Mouse (Mus musculus) heart, embryonic 15.5 days (tissue): ENCODE measurements at regions not wholly inside any gene's neighbourhood (a gene's known extent, or its start where the extent isn't known, plus 50 kb on each side); places are given as distances from the start of the nearest gene placed in this dataset.

ENCODE experiments used
- ATAC-seq: fragments of 200-750 bp; cut with Nextera tagmentation; replicated peaks from 2 replicates; pipeline ENCODE4 v1.8.0; 2017; ENCODE audit warnings: low read depth, moderate TSS enrichment; ENCODE audit not compliant: insufficient number of reproducible peaks, insufficient read depth, low FRiP score
- H3K27ac ChIP-seq: fragments of 300-500 bp; sonication (generic); 2 replicates; pipeline ENCODE4 v1.5.1; 2015; ENCODE audit warnings: mild to moderate bottlenecking, inconsistent platforms
- H3K27me3 ChIP-seq: fragments of 300-500 bp; sonication (generic); 2 replicates; pipeline ENCODE4 v1.6.1; 2015; ENCODE audit warnings: inconsistent platforms
- H3K36me3 ChIP-seq: fragments of 300-500 bp; sonication (generic); 2 replicates; pipeline ENCODE4 v1.6.1; 2015; ENCODE audit warnings: mild to moderate bottlenecking, inconsistent platforms
- H3K4me1 ChIP-seq: fragments of 300-500 bp; sonication (generic); replicated peaks from 2 replicates; pipeline ENCODE4 v1.6.1; 2015; ENCODE audit warnings: inconsistent platforms
- H3K4me2 ChIP-seq: fragments of 300-500 bp; sonication (generic); 2 replicates; pipeline ENCODE4 v1.6.1; 2015; ENCODE audit warnings: inconsistent platforms, mild to moderate bottlenecking, moderate library complexity
- H3K4me3 ChIP-seq: fragments of 300-500 bp; sonication (generic); 2 replicates; pipeline ENCODE4 v1.5.1; 2015; ENCODE audit warnings: mild to moderate bottlenecking, inconsistent platforms
- H3K9ac ChIP-seq: fragments of 300-500 bp; sonication (generic); 2 replicates; pipeline ENCODE4 v1.6.1; 2015; ENCODE audit warnings: mild to moderate bottlenecking, inconsistent platforms
- H3K9me3 ChIP-seq: fragments of 300-500 bp; sonication (generic); replicated peaks from 2 replicates; pipeline ENCODE4 v1.6.1; 2016; ENCODE audit warnings: inconsistent platforms
- WGBS: fragments of 180-500 bp; shearing (Covaris S2); methylation state at CpG from one replicate; pipeline ENCODE4 v1.1.7; 2015; ENCODE audit warnings: mixed read lengths; 5-methylcytosine and 5-hydroxymethylcytosine counted together

GRCm38 (mm10) chrX:70949232-70949631 lies 100.8 kb upstream of the Mamld1 start:
- 59% methylated on average over 3 of the region's 3 CpGs for WGBS
- H3K27ac ChIP-seq: no peak overlapping the region
- H3K9me3 ChIP-seq: no peaks in the 10 kb centered on the region
- no peak overlapping the region for H3K9ac ChIP-seq
- no peaks in the 10 kb centered on the region for H3K4me1 ChIP-seq
- H3K4me2 ChIP-seq: no peak overlapping the region
- ATAC-seq: no peak
- no peaks in the 10 kb centered on the region for H3K27me3 ChIP-seq
- H3K4me3 ChIP-seq: no peak overlapping the region
- no peaks in the 10 kb centered on the region for H3K36me3 ChIP-seq

DNA sequence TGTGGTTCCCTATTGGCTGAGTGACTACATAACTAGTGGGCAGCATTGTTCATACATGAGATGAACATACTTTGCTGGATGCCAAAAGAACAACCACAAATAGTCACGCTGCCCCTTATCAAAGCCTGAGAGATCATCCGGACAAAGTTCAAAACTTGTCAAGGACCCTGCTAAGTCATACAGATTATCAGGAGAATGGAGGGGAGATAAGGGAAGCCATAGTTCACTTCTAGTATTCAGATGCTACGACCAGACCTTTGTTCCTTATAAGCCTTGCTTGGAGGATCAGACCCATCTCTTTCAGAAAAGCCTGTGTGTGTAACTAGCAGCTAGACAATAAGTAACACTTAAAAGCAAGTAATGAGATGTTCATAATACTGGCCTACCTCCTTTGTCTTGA lies 97.0 kb upstream of the Mamld1 start:
- no peak for ATAC-seq
- H3K4me2 ChIP-seq: no peak overlapping the region
- no peak overlapping the region for H3K4me3 ChIP-seq
- no peaks in the 10 kb centered on the region for H3K4me1 ChIP-seq
- 57% methylated on average over 3 of the region's 3 CpGs for WGBS
- H3K36me3 ChIP-seq: no peaks in the 10 kb centered on the region
- no peaks in the 10 kb centered on the region for H3K9me3 ChIP-seq
- no peaks in the 10 kb centered on the region for H3K27me3 ChIP-seq
- no peak overlapping the region for H3K9ac ChIP-seq
- no peak overlapping the region for H3K27ac ChIP-seq
